Mouse (Mus musculus) kidney, adult 2 months (tissue): ENCODE measurements around the gene Acsf2.

Experiments used
- CTCF ChIP-seq: fragments of 200-500 bp; conservative IDR thresholded peaks from 2 replicates; pipeline ENCODE4 v1.5.1; 2011; ENCODE audit warnings: low read depth, mild to moderate bottlenecking, control low read depth, low read length, moderate library complexity, mixed read lengths; ENCODE audit not compliant: insufficient read depth, insufficient read length
- POLR2A ChIP-seq: fragments of 200-500 bp; IDR thresholded peaks from one replicate; pipeline ENCODE4 v1.6.1; 2011; ENCODE audit warnings: low read depth, low read length, control low read depth

DNA sequence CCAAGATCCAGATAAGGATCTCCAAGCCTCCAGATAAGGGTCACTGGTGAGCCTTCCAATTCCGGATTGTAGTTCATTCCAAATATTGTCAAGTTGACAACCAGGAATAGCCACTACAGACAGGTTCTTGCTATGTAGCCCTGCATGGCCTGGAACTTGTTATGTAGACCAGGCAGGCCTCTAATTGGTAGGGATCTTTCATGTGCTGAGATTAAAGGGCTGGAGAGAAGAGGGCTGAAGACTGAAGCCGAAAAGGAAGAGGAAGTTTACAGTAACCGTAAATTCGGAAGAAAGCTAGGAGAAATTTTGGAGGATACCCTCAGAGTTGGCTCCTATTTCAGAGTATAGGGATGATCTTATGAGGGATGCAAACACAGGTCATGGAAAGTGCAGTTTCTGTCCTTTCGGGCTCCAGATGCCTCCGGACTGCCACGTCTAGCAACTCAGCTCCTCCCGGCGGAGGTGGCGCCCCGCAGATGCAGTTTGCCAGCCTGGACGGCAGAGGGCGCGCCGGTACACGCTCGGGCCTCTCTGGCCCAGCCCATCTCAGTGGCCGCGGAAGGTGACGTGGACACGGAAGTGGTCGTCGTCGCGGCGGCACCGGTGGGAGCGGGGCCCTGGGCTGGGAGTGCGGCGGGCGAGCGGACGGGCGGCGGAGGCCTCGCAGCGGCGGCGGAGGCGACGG lies 27.7 kb upstream of the Acsf2 start, which contains the start of gene Lrrc59:
- TF ChIP-seq CTCF (peak; percentile 91), POLR2A (no peak)
